Mouse (Mus musculus) testis, adult 2 months (tissue): ENCODE measurements around the gene Man1b1.

Source experiments
- CTCF ChIP-seq: fragments of 200-500 bp; IDR thresholded peaks from 2 replicates; pipeline ENCODE4 v1.5.1; 2012; ENCODE audit warnings: low read depth, mild to moderate bottlenecking, inconsistent platforms, low read length, moderate library complexity; ENCODE audit not compliant: control insufficient read depth, insufficient read depth, insufficient replicate concordance
- POLR2A ChIP-seq: fragments of 200-500 bp; IDR thresholded peaks from 2 replicates; pipeline ENCODE4 v1.6.1; 2012; ENCODE audit warnings: low read depth, mild to moderate bottlenecking, inconsistent platforms, low read length, moderate library complexity; ENCODE audit not compliant: control insufficient read depth

DNA sequence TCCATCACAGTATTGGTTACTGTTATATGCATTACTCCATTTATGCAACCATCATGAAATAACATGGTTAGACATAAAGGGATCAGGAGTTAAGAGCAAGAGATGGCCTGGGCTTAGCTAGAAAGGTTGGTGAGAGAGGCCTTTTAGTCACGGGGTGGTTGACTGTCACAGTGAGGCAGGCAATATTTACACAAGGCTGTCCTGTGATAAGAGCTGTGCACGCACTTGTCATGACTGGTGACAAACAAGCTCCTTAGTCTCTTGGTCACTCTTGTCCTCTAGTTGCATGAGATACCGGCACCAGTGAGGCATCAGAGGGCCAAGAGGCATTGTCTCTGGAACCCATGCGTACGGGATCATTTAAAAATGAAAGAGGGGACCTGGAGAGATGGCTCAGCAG, 52.4 kb downstream of the Man1b1 start:
- TF ChIP-seq CTCF (no peak), POLR2A (no peak)
